Mouse (Mus musculus) liver, embryonic 11.5 days (tissue): ENCODE data around the gene Prpf4. TPM values are rescaled to one million over a fixed set of nuclear protein-coding genes. Genes with fewer than 3 reads are reported as not detected.

Experiments used
- ATAC-seq: fragments of 200-750 bp; cut with Nextera tagmentation; replicated peaks from 2 replicates; pipeline ENCODE4 v1.8.0; 2017; ENCODE audit warnings: moderate number of reproducible peaks, mild to moderate bottlenecking, moderate TSS enrichment, moderate library complexity; ENCODE audit not compliant: low FRiP score
- DNase-seq: peaks from one replicate; pipeline ENCODE4 v3.0.0-alpha.2; 2017; ENCODE audit warnings: low spot score
- H3K27ac ChIP-seq: fragments of 300-500 bp; sonication (generic); 2 replicates; pipeline ENCODE4 v1.5.1; 2014; ENCODE audit warnings: mild to moderate bottlenecking, low read depth, low read length, control low read depth
- H3K27me3 ChIP-seq: fragments of 300-500 bp; sonication (generic); replicated peaks from 2 replicates; pipeline ENCODE4 v1.6.1; 2014; ENCODE audit warnings: low read length, mixed read lengths; ENCODE audit not compliant: control insufficient read depth, insufficient read depth
- H3K36me3 ChIP-seq: fragments of 300-500 bp; sonication (generic); 2 replicates; pipeline ENCODE4 v1.6.1; 2014; ENCODE audit warnings: mild to moderate bottlenecking, low read length, moderate library complexity, mixed read lengths; ENCODE audit not compliant: control insufficient read depth, insufficient read depth
- H3K4me1 ChIP-seq: fragments of 300-500 bp; sonication (generic); replicated peaks from 2 replicates; pipeline ENCODE4 v1.6.1; 2014; ENCODE audit warnings: low read length, mixed read lengths; ENCODE audit not compliant: control insufficient read depth, insufficient read depth
- H3K4me2 ChIP-seq: fragments of 300-500 bp; sonication (generic); 2 replicates; pipeline ENCODE4 v1.6.1; 2014; ENCODE audit warnings: mild to moderate bottlenecking, control low read depth, moderate library complexity
- H3K4me3 ChIP-seq: fragments of 300-500 bp; sonication (generic); 2 replicates; pipeline ENCODE4 v1.5.1; 2014; ENCODE audit warnings: low read depth, low read length, control low read depth
- H3K9ac ChIP-seq: fragments of 300-500 bp; sonication (generic); 2 replicates; pipeline ENCODE4 v1.6.1; 2014; ENCODE audit warnings: low read depth, low read length, control low read depth
- H3K9me3 ChIP-seq: fragments of 300-500 bp; sonication (generic); 2 replicates; pipeline ENCODE4 v1.6.1; 2016; ENCODE audit warnings: low read length, inconsistent platforms, mixed read lengths; ENCODE audit not compliant: control insufficient read depth
- WGBS: fragments of 180-500 bp; shearing (Covaris S2); extraction: QIAGEN DNeasy Blood & Tissue Kit; methylation state at CpG from one replicate; pipeline ENCODE4 v1.1.7; 2014; 5-methylcytosine and 5-hydroxymethylcytosine counted together
- polyA plus RNA-seq: library from polyadenylated mRNA; unstranded; fragments of >200 nt; fragmentation: Nextera tagmentation; extraction: Ambion mirVana; gene quantifications from 2 replicates; pipeline ENCODE4 v1.2.1, GENCODE M21; 2014

Gene Prpf4
- polyA plus RNA-seq, 1 experiment from 2014 or later = 30.7 TPM

DNA sequence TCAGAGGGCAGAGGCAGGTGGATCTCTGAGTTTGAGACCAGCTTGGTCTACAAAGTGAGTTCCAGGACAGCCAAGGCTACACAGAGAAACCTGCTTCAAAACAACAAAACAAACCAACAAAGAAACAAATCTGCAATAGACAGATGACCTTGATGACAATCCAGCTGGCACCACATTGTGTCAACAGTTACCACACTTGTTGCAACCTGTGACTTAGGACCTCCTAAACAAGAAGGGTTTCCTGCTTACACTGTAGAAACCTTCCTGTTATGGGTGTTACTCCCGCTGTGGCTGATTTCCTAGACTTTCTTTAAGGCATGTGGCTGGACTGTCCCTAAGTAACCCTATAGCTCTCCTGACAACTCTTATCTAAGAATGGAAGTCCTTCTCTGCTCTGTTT, 12.8 kb upstream of the Prpf4 start:
- H3K4me3 ChIP-seq = no peak overlapping the region
- DNase-seq = no peak
- 79% methylated on average over 1 of the region's 1 CpGs for WGBS

DNA sequence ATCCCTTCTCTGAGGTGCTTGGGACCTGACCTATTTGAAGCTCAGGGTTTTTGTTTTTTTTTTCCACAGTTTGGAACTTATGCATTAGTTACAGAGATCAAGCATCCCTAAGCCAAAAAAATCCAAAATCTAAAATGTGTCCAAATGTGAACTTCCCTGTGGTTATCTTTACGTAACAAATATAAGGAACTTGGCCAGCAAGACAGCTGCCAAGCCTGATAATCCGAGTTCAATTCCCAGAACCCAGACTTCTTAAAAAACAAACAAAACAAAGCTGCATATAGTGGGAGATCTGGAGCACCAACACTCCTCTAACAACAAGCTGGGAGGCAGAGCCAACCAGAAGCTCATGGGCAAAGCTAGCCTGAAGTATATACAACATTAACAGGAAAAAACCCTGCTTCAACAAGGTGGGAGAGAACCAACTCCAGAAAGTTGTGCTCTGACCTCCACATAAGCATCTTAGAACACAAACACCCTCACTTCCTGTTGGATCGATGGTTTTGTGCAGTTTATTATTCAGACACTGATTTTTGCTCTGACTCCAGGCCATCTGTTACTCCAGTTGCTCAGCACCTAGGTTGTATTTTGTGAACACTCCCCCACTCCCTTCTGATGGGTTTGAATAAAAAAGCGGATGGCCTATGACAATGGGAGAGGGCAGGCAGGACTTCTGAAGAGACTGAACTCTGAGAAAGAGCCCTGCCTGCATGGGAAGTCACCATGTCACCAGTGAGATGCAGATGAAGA, 10.8 kb upstream of the Prpf4 start:
- Histone ChIP-seq H3K27me3 (no peaks in the 10 kb centered on the region), H3K9ac (no peak overlapping the region), H3K36me3 (peaks cover 49% of the 10 kb centered on the region), H3K4me3 (no peak overlapping the region), H3K9me3 (no peaks in the 10 kb centered on the region), H3K4me1 (no peaks in the 10 kb centered on the region), H3K27ac (no peak overlapping the region), H3K4me2 (no peak overlapping the region)
- 84% methylated on average over 4 of the region's 4 CpGs for WGBS
- ATAC-seq (no peak), DNase-seq (no peak)

More for the DNA sequence above, 12.8 kb upstream of the Prpf4 start:
- no peak overlapping the region for H3K27ac ChIP-seq
- no peaks in the 10 kb centered on the region for H3K27me3 ChIP-seq
- H3K36me3 ChIP-seq = peaks cover 38% of the 10 kb centered on the region
- H3K4me2 ChIP-seq = no peak overlapping the region
- H3K9me3 ChIP-seq = no peaks in the 10 kb centered on the region
- no peak; the same call in 1 of the 2 replicates for ATAC-seq
- H3K9ac ChIP-seq = no peak overlapping the region
- H3K4me1 ChIP-seq = no peaks in the 10 kb centered on the region

DNA sequence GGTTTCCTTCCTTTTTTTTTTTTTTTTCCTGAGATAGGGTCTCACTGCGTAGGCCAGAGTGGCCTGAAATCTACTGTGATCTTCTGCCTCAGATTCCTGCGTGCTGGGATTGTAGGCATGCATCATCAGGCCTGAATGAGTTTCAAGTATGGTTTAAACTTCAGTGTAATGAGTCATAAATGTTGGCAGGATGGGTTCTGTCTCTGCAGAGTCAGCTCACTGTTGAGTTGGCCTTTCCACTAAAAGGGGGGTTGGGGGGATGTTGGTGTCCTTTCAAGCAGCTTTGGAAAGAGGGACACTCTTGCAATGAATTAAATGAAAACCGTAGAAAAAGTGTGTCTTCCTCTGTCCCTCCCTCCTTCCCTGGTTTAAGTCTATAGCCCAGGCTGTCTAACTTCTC, 9.6 kb upstream of the Prpf4 start:
- DNase-seq = no peak
- Histone ChIP-seq H3K9me3 (no peaks in the 10 kb centered on the region), H3K27me3 (no peaks in the 10 kb centered on the region), H3K36me3 (peaks cover 44% of the 10 kb centered on the region), H3K4me2 (no peak overlapping the region), H3K9ac (no peak overlapping the region), H3K4me1 (no peaks in the 10 kb centered on the region), H3K27ac (no peak overlapping the region), H3K4me3 (no peak overlapping the region)
- no peak for ATAC-seq
- WGBS = 84% methylated on average over 3 of the region's 3 CpGs

DNA sequence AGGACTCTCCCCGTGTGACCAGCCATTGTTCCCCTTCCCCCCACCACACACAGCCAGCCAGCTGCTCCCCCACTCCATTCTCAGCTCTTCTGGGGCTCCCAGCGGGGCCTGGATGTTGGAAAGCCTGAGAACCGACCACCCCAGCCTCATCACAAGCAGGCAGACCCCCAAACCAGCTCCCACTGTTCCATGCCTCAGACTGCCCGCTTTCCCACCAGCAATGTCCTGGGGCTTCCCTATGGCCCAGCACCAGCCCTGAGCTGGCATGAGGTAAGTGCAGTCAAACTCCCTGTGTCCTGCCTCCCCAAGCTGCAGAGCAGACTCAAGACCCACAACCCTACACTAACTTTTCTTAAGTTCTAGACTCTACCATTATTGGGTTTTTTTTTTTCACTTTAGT, 2.5 kb upstream of the Prpf4 start:
- H3K27me3 ChIP-seq = no peaks in the 10 kb centered on the region
- H3K9ac ChIP-seq = 0 out of 2 replicates have a peak overlapping the region, but pooled peaks have one; percentile 20
- no peak overlapping the region for H3K27ac ChIP-seq
- peaks cover 17% of the 10 kb centered on the region for H3K4me1 ChIP-seq
- H3K36me3 ChIP-seq = peaks cover 15% of the 10 kb centered on the region; the same call in 1 of the 2 replicates
- DNase-seq (no peak), ATAC-seq (no peak)
- no peaks in the 10 kb centered on the region for H3K9me3 ChIP-seq
- H3K4me2 ChIP-seq = no peak overlapping the region
- H3K4me3 ChIP-seq = no peak overlapping the region
- 85% methylated on average over 4 of the region's 4 CpGs for WGBS

DNA sequence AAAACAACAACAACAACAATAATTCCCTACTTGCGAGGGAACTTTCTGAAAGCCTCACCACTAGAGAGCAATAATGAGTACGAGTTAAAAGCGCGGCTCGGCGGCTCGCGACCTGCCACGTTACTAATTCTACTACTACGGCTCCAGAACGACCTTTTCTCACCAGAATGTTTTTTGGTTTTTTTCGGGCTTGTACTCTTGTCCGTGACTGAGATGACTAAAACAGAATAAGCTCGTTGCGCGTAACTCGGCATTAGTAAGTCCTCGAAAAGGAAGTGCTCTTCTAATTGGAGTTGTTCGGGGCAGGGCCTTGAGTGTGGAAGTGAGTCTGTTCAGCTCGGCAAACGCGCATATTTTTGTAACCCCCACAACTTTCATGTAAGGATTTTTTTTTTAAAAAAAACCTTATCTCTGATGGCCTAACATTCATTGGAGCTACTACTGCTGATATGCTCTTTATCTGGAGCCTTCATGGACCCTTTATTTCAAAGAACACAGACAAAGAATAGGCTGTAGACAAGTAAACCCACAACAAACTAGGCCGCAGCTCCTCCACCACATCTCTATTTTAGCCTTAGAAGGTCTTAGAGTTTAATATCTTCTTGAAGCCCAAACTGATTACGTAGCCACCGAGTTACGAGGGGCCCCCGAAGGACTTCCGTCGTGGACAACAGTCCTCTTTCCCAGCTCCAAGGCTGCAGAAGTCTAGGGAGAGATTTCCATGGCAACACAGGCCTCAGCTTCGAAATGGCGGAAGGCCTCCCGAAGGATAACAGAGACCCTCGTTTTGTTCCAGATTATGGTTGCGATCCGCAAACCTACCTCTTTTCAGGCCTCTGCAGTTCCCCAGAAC, 641 bp upstream of the Prpf4 start:
- peak; percentile 66 for DNase-seq
- Histone ChIP-seq H3K27ac (peak overlapping the region; percentile 88), H3K27me3 (no peaks in the 10 kb centered on the region), H3K9me3 (no peaks in the 10 kb centered on the region), H3K4me2 (peak overlapping the region; percentile 65), H3K9ac (peak overlapping the region; percentile 84), H3K4me1 (peaks cover 17% of the 10 kb centered on the region), H3K4me3 (peak overlapping the region; percentile 79), H3K36me3 (peaks cover 11% of the 10 kb centered on the region; the same call in 1 of the 2 replicates)
- peak; percentile 56 for ATAC-seq
- WGBS = under 1% methylated on average over 35 of the region's 35 CpGs

DNA sequence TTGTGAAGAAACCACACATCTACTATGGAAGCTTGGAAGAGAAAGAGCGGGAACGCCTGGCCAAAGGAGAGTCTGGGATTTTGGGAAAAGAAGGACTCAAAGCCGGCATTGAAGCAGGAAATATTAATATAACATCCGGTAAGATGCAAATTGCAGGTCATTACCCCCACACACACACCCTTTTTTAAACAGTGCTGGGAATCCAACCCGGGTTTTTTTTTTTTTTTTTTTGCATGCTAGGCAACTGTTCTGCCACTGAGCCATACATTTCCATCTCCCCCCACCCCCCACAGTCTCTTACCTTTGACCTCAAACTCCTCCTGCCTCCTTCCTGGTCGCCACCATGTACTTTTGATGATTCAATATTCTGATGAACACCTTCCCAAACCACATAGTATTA, 1.0 kb downstream of the Prpf4 start:
- ATAC-seq (no peak), DNase-seq (no peak)
- Histone ChIP-seq H3K4me2 (peak overlapping the region; percentile 74), H3K9me3 (no peaks in the 10 kb centered on the region), H3K27me3 (no peaks in the 10 kb centered on the region), H3K36me3 (peaks cover 24% of the 10 kb centered on the region), H3K27ac (peak overlapping the region; percentile 82; the same call in 1 of the 2 replicates), H3K4me1 (peaks cover 17% of the 10 kb centered on the region), H3K9ac (peak overlapping the region; percentile 84), H3K4me3 (peak overlapping the region; percentile 79)
- WGBS = 33% methylated on average over 6 of the region's 6 CpGs

DNA sequence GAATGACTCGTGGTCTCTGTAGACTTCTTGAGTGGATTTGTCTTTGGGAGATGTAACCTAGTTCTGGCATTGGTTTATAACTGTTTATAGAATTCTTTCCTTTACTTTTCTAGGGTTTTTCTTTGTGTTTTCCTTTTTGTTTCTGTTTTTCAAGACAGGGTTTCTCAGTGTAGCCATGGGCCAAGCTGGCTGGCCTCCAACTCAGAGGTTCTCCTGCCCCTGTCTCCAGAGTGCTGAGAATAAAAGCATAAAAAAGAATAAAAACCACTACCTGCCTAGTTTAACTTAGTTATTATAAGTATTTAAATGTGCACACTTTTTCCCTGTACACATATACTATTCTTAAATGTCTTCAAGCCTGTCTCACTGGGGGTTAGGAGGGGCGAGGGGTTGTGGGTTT, 1.7 kb downstream of the Prpf4 start:
- Histone ChIP-seq H3K27me3 (no peaks in the 10 kb centered on the region), H3K4me2 (peak overlapping the region; percentile 74), H3K4me1 (peaks cover 17% of the 10 kb centered on the region), H3K9ac (no peak overlapping the region), H3K9me3 (no peaks in the 10 kb centered on the region), H3K4me3 (peak overlapping the region; percentile 79), H3K27ac (no peak overlapping the region), H3K36me3 (peaks cover 29% of the 10 kb centered on the region)
- WGBS = 80% methylated on average over 2 of the region's 2 CpGs
- DNase-seq (no peak), ATAC-seq (no peak)

DNA sequence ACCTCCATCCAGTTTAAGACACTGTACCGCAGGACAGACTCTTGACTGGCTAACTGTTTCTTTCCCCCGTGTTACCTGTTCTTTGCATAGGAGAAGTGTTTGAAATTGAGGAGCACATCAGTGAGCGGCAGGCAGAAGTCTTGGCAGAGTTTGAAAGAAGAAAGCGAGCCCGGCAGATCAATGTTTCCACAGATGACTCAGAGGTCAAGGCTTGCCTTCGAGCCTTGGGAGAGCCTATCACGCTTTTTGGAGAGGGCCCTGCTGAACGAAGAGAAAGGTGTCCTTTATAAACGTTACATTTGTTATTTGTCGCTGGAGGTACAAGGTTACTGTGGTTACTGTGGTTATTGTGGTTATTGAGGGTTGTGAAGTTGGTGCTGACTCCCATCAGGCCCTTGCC, 3.0 kb downstream of the Prpf4 start:
- WGBS = 80% methylated on average over 10 of the region's 10 CpGs
- H3K27me3 ChIP-seq = no peaks in the 10 kb centered on the region
- peaks cover 41% of the 10 kb centered on the region for H3K36me3 ChIP-seq
- H3K9ac ChIP-seq = no peak overlapping the region
- peaks cover 12% of the 10 kb centered on the region for H3K4me1 ChIP-seq
- no peak overlapping the region for H3K4me3 ChIP-seq
- H3K4me2 ChIP-seq = no peak overlapping the region
- H3K27ac ChIP-seq = no peak overlapping the region
- no peak for DNase-seq
- no peaks in the 10 kb centered on the region for H3K9me3 ChIP-seq
- no peak for ATAC-seq
